10 mouse cellular contexts compared by ENCODE assay signal in genomic region chr6:115986472-115987095, GRCm38 (mm10). TPM values are rescaled to one million over a fixed set of nuclear protein-coding genes. Genes with fewer than 3 reads are reported as not detected.
DNase-seq lines count a peak whose midpoint lies in the region; ATAC-seq lines count a peak whose summit lies in the region.
"Had no signal": no experiment of that assay in that cellular context is flagged by ENCODE, and none has a peak within 500 bp of the region (broad histone marks: within the 10 kb centered on the region; RNA-seq: fewer than 3 reads in every experiment).

No protein-coding gene starts in this region.

- H3K27me3 ChIP-seq in embryonic facial prominence, embryonic 12.5 days, result peaks cover 15% of the 10 kb centered on the region
- H3K27me3 ChIP-seq in limb, embryonic 10.5 days (ENCODE audit: low read depth, poor library complexity, severe bottlenecking), result peaks cover 23% of the 10 kb centered on the region

- 0 out of 2 replicates have a peak overlapping the region, but pooled peaks have one; percentile 41 for H3K27ac ChIP-seq in embryonic facial prominence, embryonic 12.5 days
- peak overlapping the region; percentile 75 for H3K27ac ChIP-seq in limb, embryonic 10.5 days

- H3K4me2 ChIP-seq in embryonic facial prominence, embryonic 12.5 days (replicated peaks), result peak overlapping the region; percentile 22

- no peaks in the 10 kb centered on the region for H3K36me3 ChIP-seq in embryonic facial prominence, embryonic 12.5 days
- no peaks in the 10 kb centered on the region for H3K36me3 ChIP-seq in limb, embryonic 10.5 days

- H3K9me3 ChIP-seq in embryonic facial prominence, embryonic 12.5 days, result no peaks in the 10 kb centered on the region
- H3K9me3 ChIP-seq in limb, embryonic 10.5 days (replicated peaks), result no peaks in the 10 kb centered on the region

- H3K4me1 ChIP-seq in embryonic facial prominence, embryonic 12.5 days, result peaks cover 42% of the 10 kb centered on the region
- H3K4me1 ChIP-seq in limb, embryonic 10.5 days, result peaks cover 78% of the 10 kb centered on the region

- no peak for ATAC-seq in embryonic facial prominence, embryonic 12.5 days (ENCODE audit: insufficient number of reproducible peaks, insufficient read depth, low FRiP score, low TSS enrichment)

- H3K9ac ChIP-seq in embryonic facial prominence, embryonic 12.5 days, result peak overlapping the region; percentile 24; the same call in 1 of the 2 replicates

- WGBS in embryonic facial prominence, embryonic 12.5 days, result 37% methylated on average over 12 of the region's 12 CpGs
- WGBS in limb, embryonic 10.5 days, result 49% methylated on average over 12 of the region's 12 CpGs

- peak; percentile 59 for DNase-seq in kidney, postnatal 10 days
- DNase-seq in kidney, adult 9 months, result no peak
- peak; percentile 56 for DNase-seq in MN1 (ENCODE audit: low spot score)
- DNase-seq in limb, embryonic 10.5 days (ENCODE audit: low spot score), result no peak
- no peak for DNase-seq in cerebellum, adult 11-12 months
- DNase-seq in adrenal gland, postnatal 10 days, result no peak
- no peak for DNase-seq in adrenal gland, adult 18-20 months (ENCODE audit: low spot score in 2 of 2)
- DNase-seq: kidney, adult 18-20 months; midbrain, embryonic 14.5 days had no signal

- no peak overlapping the region for H3K4me3 ChIP-seq in embryonic facial prominence, embryonic 12.5 days
- H3K4me3 ChIP-seq in limb, embryonic 10.5 days, result peak overlapping the region; percentile 21; the same call in 1 of the 2 replicates

RNA-seq across cellular contexts. Expression of gene Plxnd1, which starts 8.2 kb away (rescaled TPM):
- 33.1 and 40.5 TPM in 2 replicates for polyA plus RNA-seq in embryonic facial prominence, embryonic 12.5 days (2016; fragmentation: Nextera tagmentation; extraction: Ambion mirVana)
- 27.9 and 30.9 TPM in 2 replicates for polyA plus RNA-seq in limb, embryonic 10.5 days (2016; fragmentation: Nextera tagmentation; extraction: Ambion mirVana)
- 100 to 1,000 TPM; 155 to 215 TPM for total RNA-seq in adrenal gland, postnatal 10 days (2021)
- total RNA-seq in adrenal gland, adult 18-20 months (2021), result 100 to 1,000 TPM; 116 to 135 TPM

RNA-seq across cellular contexts. Expression of gene H1foo, which starts 41.8 kb away (rescaled TPM):
- polyA plus RNA-seq in embryonic facial prominence, embryonic 12.5 days (2016; fragmentation: Nextera tagmentation; extraction: Ambion mirVana), result not detected in 2 replicates
- not detected in 2 replicates for polyA plus RNA-seq in limb, embryonic 10.5 days (2016; fragmentation: Nextera tagmentation; extraction: Ambion mirVana)
- total RNA-seq in adrenal gland, postnatal 10 days (2021), result not detected
- total RNA-seq in adrenal gland, adult 18-20 months (2021), result not detected
- polyA plus RNA-seq: midbrain, embryonic 14.5 days had no signal

RNA-seq across cellular contexts. Expression of gene Rho, which starts 55.0 kb away (rescaled TPM):
- 0.17 and 0.32 TPM in 2 replicates for polyA plus RNA-seq in embryonic facial prominence, embryonic 12.5 days (2016; fragmentation: Nextera tagmentation; extraction: Ambion mirVana)
- polyA plus RNA-seq in limb, embryonic 10.5 days (2016; fragmentation: Nextera tagmentation; extraction: Ambion mirVana), result 0.24 and 0.31 TPM in 2 replicates
- under 1 TPM; 0.39 to 0.42 TPM for total RNA-seq in adrenal gland, postnatal 10 days (2021)
- under 1 TPM; 0.26 to 0.40 TPM for total RNA-seq in adrenal gland, adult 18-20 months (2021)

Comparison
In these comparisons a context has a peak if more than half of its experiments do, and no peak if none do; other contexts are left out.
1. DNase-seq: peak in kidney, postnatal 10 days (single experiment) and MN1 (single experiment); none in kidney, adult 9 months (single experiment), limb, embryonic 10.5 days (single experiment), cerebellum, adult 11-12 months (single experiment), adrenal gland, postnatal 10 days (single experiment) and adrenal gland, adult 18-20 months (0 of 2).